Mouse (Mus musculus): ENCODE data around the gene Dbi.

DNA sequence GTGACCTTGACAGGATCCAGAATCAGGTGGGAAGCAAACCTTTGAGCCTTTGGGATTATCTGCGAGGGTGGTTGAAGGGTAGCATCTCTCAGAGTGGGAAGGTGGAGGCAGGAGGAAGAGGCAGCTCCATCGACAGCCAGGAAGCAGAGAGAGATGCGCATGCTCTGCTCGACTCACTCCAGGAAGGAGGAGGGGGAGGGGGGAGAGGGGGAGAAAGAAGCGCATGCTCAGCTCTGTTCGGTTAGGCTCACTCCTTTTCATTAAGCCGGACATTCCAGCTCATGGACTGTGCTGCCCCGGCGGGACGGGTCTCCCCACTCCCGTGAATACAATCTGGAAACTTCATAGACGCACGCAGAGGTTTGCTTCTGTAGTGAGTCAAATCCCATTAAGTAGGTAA is 34.2 kb downstream of the Dbi start:
- TF ChIP-seq CTCF (IDR thresholded peaks at IDR 0.05; ENCODE audit: borderline replicate concordance, insufficient read depth, low read depth, low read length) = no peak
- no peak for TF ChIP-seq POLR2A (IDR thresholded peaks at IDR 0.05; ENCODE audit: borderline replicate concordance, insufficient read depth, low read length)
